In the genomic region with DNA sequence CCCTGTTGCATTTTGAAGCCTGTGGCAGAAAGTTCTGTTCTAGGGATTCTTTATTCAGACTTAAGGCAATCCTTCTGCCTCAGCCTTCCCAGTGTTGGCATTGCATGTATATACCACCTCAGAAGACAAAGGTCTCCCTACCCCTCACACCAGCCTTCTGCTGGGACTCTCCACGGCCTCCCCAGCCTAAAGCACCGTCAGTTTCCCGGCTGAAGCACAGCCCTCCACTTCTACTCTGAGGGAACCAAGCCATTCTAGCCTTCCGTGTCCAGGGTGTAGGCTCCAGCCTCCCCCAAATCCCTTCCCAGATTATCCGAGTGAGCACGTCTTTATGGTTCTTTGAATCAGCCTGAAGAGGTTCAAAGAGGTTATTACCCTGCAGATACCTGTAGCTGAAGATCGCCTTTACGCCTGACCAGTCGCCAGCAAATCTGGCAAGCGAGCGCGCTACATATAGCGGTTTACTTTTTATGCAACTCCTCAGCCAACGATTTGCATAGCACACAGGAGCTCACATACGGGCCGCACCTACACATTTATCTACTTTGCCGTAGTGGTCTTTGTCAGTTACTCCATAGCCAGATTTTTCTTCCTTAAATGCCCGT, we compare ENCODE assay signal across 10 mouse cellular contexts. TPM values are rescaled to one million over a fixed set of nuclear protein-coding genes. Genes with fewer than 3 reads are reported as not detected.
DNase-seq lines count a peak whose midpoint lies in the region; ATAC-seq and TF ChIP-seq lines count a peak whose summit lies in the region.
"Had no signal": no experiment of that assay in that cellular context is flagged by ENCODE, and none has a peak within 500 bp of the region (broad histone marks: within the 10 kb centered on the region; RNA-seq: fewer than 3 reads in every experiment).

No protein-coding gene starts in this region.

- no peaks in the 10 kb centered on the region for H3K4me1 ChIP-seq in cortical plate, adult 2 months (ENCODE audit: control insufficient read depth, insufficient read depth, low read length)
- no peaks in the 10 kb centered on the region for H3K4me1 ChIP-seq in hindbrain, embryonic 14.5 days (replicated peaks; ENCODE audit: control insufficient read depth, insufficient read depth, low read length)
- no peaks in the 10 kb centered on the region; the same call in 1 of the 2 replicates for H3K4me1 ChIP-seq in midbrain, embryonic 15.5 days

- no peak for TF ChIP-seq CTCF in cortical plate, adult 2 months (IDR thresholded peaks at IDR 0.05; ENCODE audit: extremely low read depth, insufficient read depth, low read length)

- H3K4me2 ChIP-seq in hindbrain, embryonic 14.5 days (replicated peaks), result peak overlapping the region; percentile 45
- H3K4me2 ChIP-seq in midbrain, embryonic 15.5 days, result peak overlapping the region; percentile 43

- H3K4me3 ChIP-seq in cortical plate, adult 2 months (ENCODE audit: insufficient read depth, low read length), result peak overlapping the region; percentile 48
- H3K4me3 ChIP-seq in hindbrain, embryonic 14.5 days (replicated peaks; ENCODE audit: low read length), result peak overlapping the region; percentile 27
- peak overlapping the region; percentile 32 for H3K4me3 ChIP-seq in midbrain, embryonic 15.5 days
- H3K4me3 ChIP-seq: myocyte had no signal

- WGBS in hindbrain, embryonic 14.5 days, result 1% methylated on average over 18 of the region's 18 CpGs
- WGBS in midbrain, embryonic 15.5 days, result 3% methylated on average over 18 of the region's 18 CpGs

- intact Hi-C loops in left cerebral cortex, postnatal 25 days (cut with DNase I), result loop anchor here (10.0 kb wide), 1 partner anchor 1027 kb away; no protein-coding TSS in a partner anchor

- H3K36me3 ChIP-seq in hindbrain, embryonic 14.5 days (replicated peaks; ENCODE audit: control insufficient read depth, insufficient read depth), result no peaks in the 10 kb centered on the region
- no peaks in the 10 kb centered on the region for H3K36me3 ChIP-seq in midbrain, embryonic 15.5 days (replicated peaks)

- H3K27me3 ChIP-seq in hindbrain, embryonic 14.5 days (ENCODE audit: control insufficient read depth, insufficient read depth, low read length), result peaks cover 12% of the 10 kb centered on the region
- H3K27me3 ChIP-seq in midbrain, embryonic 15.5 days (replicated peaks), result peaks cover 5% of the 10 kb centered on the region; the same call in 1 of the 2 replicates

- no peak overlapping the region for H3K27ac ChIP-seq in cortical plate, adult 2 months (ENCODE audit: insufficient read depth, low read length)
- no peak overlapping the region for H3K27ac ChIP-seq in hindbrain, embryonic 14.5 days
- no peak overlapping the region for H3K27ac ChIP-seq in midbrain, embryonic 15.5 days

- no peak for TF ChIP-seq POLR2A in cortical plate, adult 2 months (IDR thresholded peaks at IDR 0.05; ENCODE audit: extremely low read depth, insufficient read depth, low read length)

- no peak for ATAC-seq in hindbrain, embryonic 14.5 days (ENCODE audit: low FRiP score)
- ATAC-seq in midbrain, embryonic 15.5 days (replicated peaks), result peak; percentile 48

- H3K9me3 ChIP-seq in hindbrain, embryonic 14.5 days (ENCODE audit: control insufficient read depth, low read length), result no peaks in the 10 kb centered on the region
- no peaks in the 10 kb centered on the region for H3K9me3 ChIP-seq in midbrain, embryonic 15.5 days

- H3K9ac ChIP-seq in hindbrain, embryonic 14.5 days, result no peak overlapping the region
- H3K9ac ChIP-seq in midbrain, embryonic 15.5 days, result no peak overlapping the region

- DNase-seq in left cerebral cortex, postnatal 25 days (ENCODE audit: low spot score in 2 of 2), result peak; percentile 28 to 43
- no peak for DNase-seq in left cerebral cortex, adult 9 months (ENCODE audit: low spot score in 2 of 2)
- DNase-seq in hindbrain, embryonic 14.5 days (ENCODE audit: low spot score), result peak; percentile 26
- no peak for DNase-seq in adrenal gland, adult 2 months
- no peak for DNase-seq in gastrocnemius, postnatal 25 days
- no peak for DNase-seq in gastrocnemius, postnatal 4 days (ENCODE audit: low spot score in 2 of 2)

RNA-seq across cellular contexts. Expression of gene Gpx6, which starts 10.1 kb away (rescaled TPM):
- total RNA-seq in left cerebral cortex, postnatal 25 days (2021), result not detected
- polyA plus RNA-seq in cortical plate, adult 2 months (2012; rRNA removed), result 1.6 TPM in 1 of 2 replicates, not detected in the other
- polyA plus RNA-seq in hindbrain, embryonic 14.5 days (2014; fragmentation: Nextera tagmentation; extraction: Ambion mirVana), result 0.15 TPM in 1 of 2 replicates, not detected in the other
- polyA plus RNA-seq in midbrain, embryonic 15.5 days (2015; fragmentation: Nextera tagmentation; extraction: Ambion mirVana), result not detected in 2 replicates
- not detected for total RNA-seq in adrenal gland, adult 2 months (2021)
- polyA plus RNA-seq in adrenal gland, adult 2 months (2012; rRNA removed), result not detected in 2 replicates
- not detected for total RNA-seq in gastrocnemius, postnatal 25 days (2021)
- total RNA-seq in gastrocnemius, postnatal 4 days (2021), result not detected
- total RNA-seq: common myeloid progenitor, adult 5-6 weeks had no signal
- polyA plus RNA-seq: myocyte had no signal

RNA-seq across cellular contexts. Expression of gene Olfr1367, which starts 24.7 kb away (rescaled TPM):
- total RNA-seq in left cerebral cortex, postnatal 25 days (2021), result not detected
- polyA plus RNA-seq in cortical plate, adult 2 months (2012; rRNA removed), result not detected in 2 replicates
- polyA plus RNA-seq in hindbrain, embryonic 14.5 days (2014; fragmentation: Nextera tagmentation; extraction: Ambion mirVana), result not detected in 2 replicates
- not detected in 2 replicates for polyA plus RNA-seq in midbrain, embryonic 15.5 days (2015; fragmentation: Nextera tagmentation; extraction: Ambion mirVana)
- not detected for total RNA-seq in adrenal gland, adult 2 months (2021)
- not detected in 2 replicates for polyA plus RNA-seq in adrenal gland, adult 2 months (2012; rRNA removed)
- not detected for total RNA-seq in gastrocnemius, postnatal 25 days (2021)
- total RNA-seq in gastrocnemius, postnatal 4 days (2021), result not detected
- total RNA-seq: common myeloid progenitor, adult 5-6 weeks had no signal
- polyA plus RNA-seq: myocyte had no signal

RNA-seq across cellular contexts. Expression of gene Gpx5, which starts 29.5 kb away (rescaled TPM):
- not detected for total RNA-seq in left cerebral cortex, postnatal 25 days (2021)
- polyA plus RNA-seq in cortical plate, adult 2 months (2012; rRNA removed), result 0.10 TPM in 1 of 2 replicates, not detected in the other
- not detected in 2 replicates for polyA plus RNA-seq in hindbrain, embryonic 14.5 days (2014; fragmentation: Nextera tagmentation; extraction: Ambion mirVana)
- not detected in 2 replicates for polyA plus RNA-seq in midbrain, embryonic 15.5 days (2015; fragmentation: Nextera tagmentation; extraction: Ambion mirVana)
- not detected for total RNA-seq in adrenal gland, adult 2 months (2021)
- polyA plus RNA-seq in adrenal gland, adult 2 months (2012; rRNA removed), result not detected in 2 replicates
- total RNA-seq in gastrocnemius, postnatal 25 days (2021), result not detected
- not detected for total RNA-seq in gastrocnemius, postnatal 4 days (2021)
- total RNA-seq: common myeloid progenitor, adult 5-6 weeks had no signal
- polyA plus RNA-seq: myocyte had no signal

RNA-seq across cellular contexts. Expression of gene Zscan12, which starts 40.6 kb away (rescaled TPM):
- total RNA-seq in left cerebral cortex, postnatal 25 days (2021), result 1 to 10 TPM; 7.5 to 7.9 TPM
- polyA plus RNA-seq in cortical plate, adult 2 months (2012; rRNA removed), result 5.7 and 6.3 TPM in 2 replicates
- polyA plus RNA-seq in hindbrain, embryonic 14.5 days (2014; fragmentation: Nextera tagmentation; extraction: Ambion mirVana), result 11.6 and 12.5 TPM in 2 replicates
- polyA plus RNA-seq in midbrain, embryonic 15.5 days (2015; fragmentation: Nextera tagmentation; extraction: Ambion mirVana), result 12.2 and 13.0 TPM in 2 replicates
- total RNA-seq in adrenal gland, adult 2 months (2021), result 1 to 10 TPM; 9.4 to 9.6 TPM
- polyA plus RNA-seq in adrenal gland, adult 2 months (2012; rRNA removed), result 0.33 and 0.44 TPM in 2 replicates
- total RNA-seq in gastrocnemius, postnatal 25 days (2021), result 1 to 10 TPM; 4.5 to 5.0 TPM
- total RNA-seq in gastrocnemius, postnatal 4 days (2021), result 1 to 10 TPM; 8.2 to 8.5 TPM

Comparison
In these comparisons a context has a peak if more than half of its experiments do, and no peak if none do; other contexts are left out.
1. DNase-seq: peak in left cerebral cortex, postnatal 25 days (2 of 2) and hindbrain, embryonic 14.5 days (single experiment); none in left cerebral cortex, adult 9 months (0 of 2), adrenal gland, adult 2 months (single experiment), gastrocnemius, postnatal 25 days (single experiment) and gastrocnemius, postnatal 4 days (0 of 2).
2. Peak in every context shown above with its lines, with median percentiles within 50 percentile points of each other: H3K4me3 ChIP-seq.